8 mouse cellular contexts compared by ENCODE assay signal in genomic region chr6:13070147-13070425, GRCm38 (mm10). TPM values are rescaled to one million over a fixed set of nuclear protein-coding genes. Genes with fewer than 3 reads are reported as not detected.
DNase-seq lines count a peak whose midpoint lies in the region; ATAC-seq and TF ChIP-seq lines count a peak whose summit lies in the region.

No protein-coding gene starts in this region.

- no peak for DNase-seq in kidney, postnatal 25 days
- DNase-seq in midbrain, embryonic 11.5 days (ENCODE audit: low spot score, missing footprints), result no peak
- no peak for DNase-seq in cerebellum, adult 9-10 months
- no peak for DNase-seq in retina, postnatal 1 day

- no peaks in the 10 kb centered on the region for H3K27me3 ChIP-seq in kidney, embryonic 15.5 days
- no peaks in the 10 kb centered on the region for H3K27me3 ChIP-seq in hindbrain, embryonic 12.5 days
- H3K27me3 ChIP-seq in midbrain, embryonic 11.5 days (ENCODE audit: control insufficient read depth, insufficient read depth, low read length), result no peaks in the 10 kb centered on the region

- TF ChIP-seq CTCF in bone marrow macrophage, adult 2 months (IDR thresholded peaks at IDR 0.05; ENCODE audit: low read depth, low read length), result no peak

- ATAC-seq in kidney, embryonic 15.5 days (replicated peaks; ENCODE audit: low FRiP score), result no peak
- peak; percentile 62; the same call in 1 of the 2 replicates for ATAC-seq in hindbrain, embryonic 12.5 days (ENCODE audit: low FRiP score)
- ATAC-seq in midbrain, embryonic 11.5 days (ENCODE audit: low FRiP score), result no peak
- no peak for ATAC-seq in monocyte, adult 5-6 weeks (replicated peaks; ENCODE audit: insufficient number of reproducible peaks, low FRiP score, low TSS enrichment, poor library complexity, severe bottlenecking)

- peak overlapping the region; percentile 96 for H3K9ac ChIP-seq in kidney, embryonic 15.5 days
- H3K9ac ChIP-seq in hindbrain, embryonic 12.5 days, result peak overlapping the region; percentile 93
- H3K9ac ChIP-seq in midbrain, embryonic 11.5 days (ENCODE audit: low read length), result peak overlapping the region; percentile 95

- peak overlapping the region; percentile 97 for H3K4me3 ChIP-seq in kidney, embryonic 15.5 days (replicated peaks)
- peak overlapping the region; percentile 77 for H3K4me3 ChIP-seq in bone marrow macrophage, adult 2 months (ENCODE audit: insufficient read depth, low read length)
- H3K4me3 ChIP-seq in hindbrain, embryonic 12.5 days, result peak overlapping the region; percentile 84
- H3K4me3 ChIP-seq in midbrain, embryonic 11.5 days (ENCODE audit: low read depth, low read length), result peak overlapping the region; percentile 90

- WGBS in kidney, embryonic 15.5 days, result under 1% methylated on average over 11 of the region's 11 CpGs
- 2% methylated on average over 11 of the region's 11 CpGs for WGBS in hindbrain, embryonic 12.5 days
- WGBS in midbrain, embryonic 11.5 days, result under 1% methylated on average over 11 of the region's 11 CpGs

- peaks cover 8% of the 10 kb centered on the region; the same call in 1 of the 2 replicates for H3K4me1 ChIP-seq in kidney, embryonic 15.5 days
- H3K4me1 ChIP-seq in bone marrow macrophage, adult 2 months (ENCODE audit: control insufficient read depth, insufficient read depth, low read length), result 0 out of 2 replicates have a peak, but pooled peaks cover 10% of the 10 kb centered on the region
- peaks cover 10% of the 10 kb centered on the region for H3K4me1 ChIP-seq in hindbrain, embryonic 12.5 days
- peaks cover 4% of the 10 kb centered on the region for H3K4me1 ChIP-seq in midbrain, embryonic 11.5 days (ENCODE audit: control insufficient read depth, insufficient read depth, low read length)

- peak overlapping the region; percentile 79 for H3K27ac ChIP-seq in kidney, embryonic 15.5 days
- peak overlapping the region; percentile 22 for H3K27ac ChIP-seq in bone marrow macrophage, adult 2 months (ENCODE audit: insufficient read depth, low read depth, low read length)
- H3K27ac ChIP-seq in hindbrain, embryonic 12.5 days, result peak overlapping the region; percentile 80
- peak overlapping the region; percentile 44; the same call in 1 of the 2 replicates for H3K27ac ChIP-seq in midbrain, embryonic 11.5 days (ENCODE audit: low read depth, low read length)

- peaks cover 28% of the 10 kb centered on the region for H3K36me3 ChIP-seq in kidney, embryonic 15.5 days
- H3K36me3 ChIP-seq in hindbrain, embryonic 12.5 days, result peaks cover 27% of the 10 kb centered on the region
- no peaks in the 10 kb centered on the region; the same call in 1 of the 2 replicates for H3K36me3 ChIP-seq in midbrain, embryonic 11.5 days (ENCODE audit: control insufficient read depth, insufficient read depth, low read length)

- peak overlapping the region; percentile 64 for H3K4me2 ChIP-seq in kidney, embryonic 15.5 days
- H3K4me2 ChIP-seq in hindbrain, embryonic 12.5 days (replicated peaks), result peak overlapping the region; percentile 75
- H3K4me2 ChIP-seq in midbrain, embryonic 11.5 days, result peak overlapping the region; percentile 78

- H3K9me3 ChIP-seq in kidney, embryonic 15.5 days (replicated peaks), result no peaks in the 10 kb centered on the region
- H3K9me3 ChIP-seq in hindbrain, embryonic 12.5 days (replicated peaks), result no peaks in the 10 kb centered on the region
- no peaks in the 10 kb centered on the region for H3K9me3 ChIP-seq in midbrain, embryonic 11.5 days (ENCODE audit: control insufficient read depth, low read length)

- no peak for TF ChIP-seq POLR2A in bone marrow macrophage, adult 2 months (IDR thresholded peaks at IDR 0.05; ENCODE audit: borderline replicate concordance, low read depth, low read length)

RNA-seq across cellular contexts. Expression of gene Tmem106b, which starts 0.5 kb away (rescaled TPM):
- polyA plus RNA-seq in kidney, embryonic 15.5 days (2015; fragmentation: Nextera tagmentation; extraction: Ambion mirVana), result 35.5 and 41.0 TPM in 2 replicates
- polyA plus RNA-seq in bone marrow macrophage, adult 2 months (2012; ENCODE audit: insufficient read depth, insufficient read length, missing spikeins), result 46.4 and 66.1 TPM in 2 replicates
- polyA plus RNA-seq in hindbrain, embryonic 12.5 days (2016; fragmentation: Nextera tagmentation; extraction: Ambion mirVana), result 41.1 and 41.3 TPM in 2 replicates
- polyA plus RNA-seq in midbrain, embryonic 11.5 days (2014; fragmentation: Nextera tagmentation; extraction: Ambion mirVana), result 30.4 and 35.6 TPM in 2 replicates
- total RNA-seq in monocyte, adult 5-6 weeks (2017), result 42.0 to 68.4 TPM (median 46.9 TPM) in 3 replicates

Comparison
In these comparisons a context has a peak if more than half of its experiments do, and no peak if none do; other contexts are left out.
1. H3K27ac ChIP-seq: peak in every context shown above with its lines; median percentile 80 in hindbrain, embryonic 12.5 days; 79 in kidney, embryonic 15.5 days; 44 in midbrain, embryonic 11.5 days; 22 in bone marrow macrophage, adult 2 months.